Mouse (Mus musculus) brown adipose tissue, adult 24 weeks (tissue): Measurements from ENCODE around the gene Nfkb2. TPM values are rescaled to one million over a fixed set of nuclear protein-coding genes. Genes with fewer than 3 reads are reported as not detected.
A peak's percentile ranks its signal among the peaks of the same experiment; 100 is the strongest.

Source experiments
- H3K27ac ChIP-seq: fragments of 200-500 bp; replicated peaks from 2 replicates; pipeline ENCODE4 v1.5.1; 2012; ENCODE audit warnings: low read depth, mild to moderate bottlenecking, low read length
- H3K4me1 ChIP-seq: fragments of 200-500 bp; 2 replicates; pipeline ENCODE4 v1.6.1; 2012; ENCODE audit warnings: low read length, mixed read lengths; ENCODE audit not compliant: control insufficient read depth, insufficient read depth, insufficient read length
- H3K4me3 ChIP-seq: fragments of 200-500 bp; 2 replicates; pipeline ENCODE4 v1.5.1; 2012; ENCODE audit warnings: low read depth, mild to moderate bottlenecking, low read length, moderate library complexity; ENCODE audit not compliant: insufficient read depth
- polyA plus RNA-seq: library from polyadenylated mRNA; stranded (reverse); fragments of >200 nt; gene quantifications from 2 replicates; pipeline ENCODE4 v1.2.4, GENCODE M21; 2012; ENCODE audit not compliant: missing spikeins, insufficient read depth, insufficient read length

Gene Nfkb2
- polyA plus RNA-seq, 1 experiment: 8.2 TPM

DNA sequence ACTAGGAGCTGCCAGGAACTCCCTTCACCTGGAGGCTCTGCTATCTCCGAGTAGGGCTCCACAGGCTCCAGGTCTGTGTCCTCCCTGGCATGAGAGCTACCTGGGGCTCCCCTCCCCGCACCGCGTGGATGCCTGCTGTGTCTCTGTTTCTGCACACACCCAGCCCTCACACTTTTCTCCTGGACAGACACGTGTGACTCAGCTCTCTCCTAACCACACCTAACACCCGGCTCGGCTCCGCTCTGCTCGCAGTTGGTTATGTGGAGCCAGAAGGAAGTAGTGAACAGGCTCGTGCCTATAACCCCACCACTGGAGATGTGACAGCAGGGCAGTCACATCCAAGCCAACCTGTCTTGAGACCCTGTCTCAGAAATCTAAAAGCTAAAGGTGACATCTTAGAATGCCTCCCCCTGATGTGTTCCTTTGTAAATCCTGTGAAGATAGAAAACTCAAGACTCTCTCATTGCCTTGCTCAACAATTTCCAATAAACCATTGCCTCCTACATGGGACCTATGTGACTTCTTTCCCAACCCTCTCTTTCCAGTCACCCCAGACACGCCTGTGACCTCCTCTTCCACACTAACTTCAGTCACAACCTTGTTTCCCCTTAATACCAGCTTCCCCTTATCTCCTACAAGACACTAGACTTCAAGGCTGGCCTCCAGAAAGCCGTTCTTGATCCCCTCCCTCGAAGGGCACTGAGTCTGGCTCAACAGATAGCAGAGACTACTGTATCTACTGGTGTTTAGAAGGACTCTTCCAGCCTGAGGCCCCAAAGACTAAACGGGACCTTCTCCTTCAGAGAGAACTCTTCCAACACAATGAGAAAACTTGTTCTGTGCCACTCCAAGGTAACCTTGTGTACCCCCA is 11.0 kb downstream of the Nfkb2 start:
- no peaks in the 10 kb centered on the region for H3K4me1 ChIP-seq
- H3K27ac ChIP-seq: no peak overlapping the region
- no peak overlapping the region for H3K4me3 ChIP-seq

DNA sequence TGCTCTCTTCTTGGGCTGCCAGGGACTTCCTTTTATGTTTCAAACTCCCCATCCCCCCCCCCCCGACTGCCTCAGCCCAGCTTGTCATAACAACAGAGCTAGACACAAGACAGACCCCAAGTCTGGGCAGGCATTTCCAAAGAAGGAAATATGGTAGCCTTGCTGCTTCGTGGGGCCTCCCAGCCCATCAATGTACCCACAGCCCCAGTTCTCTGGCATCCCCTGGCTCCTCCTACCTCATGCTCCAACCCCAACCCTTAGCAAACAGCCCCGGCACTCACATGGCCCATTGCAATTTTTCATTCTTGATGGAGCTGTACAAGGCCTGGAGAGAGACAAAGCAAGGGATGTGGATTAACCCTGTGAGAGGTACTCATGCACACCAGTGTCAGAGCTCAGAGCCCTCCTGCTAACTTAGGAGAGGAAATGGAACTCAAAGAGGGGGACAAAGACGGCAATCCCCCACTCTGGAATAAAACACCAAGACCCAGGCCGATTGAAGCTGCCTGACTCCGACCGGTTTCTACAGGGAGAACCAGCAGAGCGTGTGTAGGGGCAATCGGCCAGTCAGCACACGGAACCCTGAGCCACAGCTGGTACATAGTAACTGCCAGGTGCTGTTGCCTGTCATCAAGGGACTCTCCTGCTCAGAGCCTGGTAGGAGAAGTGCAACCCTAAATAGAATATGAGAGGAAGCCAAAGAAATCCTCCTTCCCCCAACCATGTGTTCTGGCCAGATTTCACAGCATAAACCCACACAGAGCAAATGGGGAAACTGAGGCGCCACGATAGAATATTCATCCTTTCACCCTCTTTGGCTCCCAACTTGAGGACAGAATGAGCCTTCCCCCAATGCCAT is 11.9 kb downstream of the Nfkb2 start:
- no peak overlapping the region for H3K4me3 ChIP-seq
- H3K4me1 ChIP-seq: no peaks in the 10 kb centered on the region
- H3K27ac ChIP-seq: no peak overlapping the region

DNA sequence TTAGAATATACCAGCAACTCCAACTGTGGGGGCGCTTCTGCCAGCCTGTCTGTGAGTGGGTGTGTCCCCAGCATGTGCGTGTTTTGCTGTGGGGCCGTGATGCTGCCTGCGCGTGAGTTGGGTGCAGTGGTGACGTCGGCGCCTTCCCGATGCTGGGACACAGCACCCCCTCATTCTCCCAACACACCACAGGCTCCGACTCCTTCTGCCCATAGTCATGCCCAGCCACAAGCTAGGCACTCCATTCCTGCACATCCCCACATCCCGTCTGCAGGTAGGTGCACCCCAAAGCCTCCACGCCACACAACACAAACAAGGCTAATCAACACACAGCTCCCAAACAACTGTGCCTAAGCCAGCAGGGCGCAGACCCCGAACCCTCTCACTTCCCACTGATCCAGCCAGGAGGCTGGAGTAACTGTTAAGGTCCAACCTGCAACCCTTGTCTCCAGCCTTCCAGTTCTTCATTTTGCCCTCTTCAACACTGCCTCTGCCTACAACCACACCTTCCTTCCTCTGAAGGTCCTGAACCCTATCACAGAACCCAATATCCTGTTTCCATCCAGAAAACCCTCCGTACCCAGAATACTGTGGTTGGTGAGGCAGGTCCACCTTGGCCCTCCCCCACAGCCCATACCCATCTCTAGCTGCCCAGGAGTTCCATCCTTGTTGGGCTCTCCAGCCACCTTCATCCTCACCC is 12.9 kb downstream of the Nfkb2 start:
- peak overlapping the region; percentile 31; the same call in 1 of the 2 replicates for H3K4me3 ChIP-seq
- no peak overlapping the region for H3K27ac ChIP-seq
- H3K4me1 ChIP-seq: no peaks in the 10 kb centered on the region

DNA sequence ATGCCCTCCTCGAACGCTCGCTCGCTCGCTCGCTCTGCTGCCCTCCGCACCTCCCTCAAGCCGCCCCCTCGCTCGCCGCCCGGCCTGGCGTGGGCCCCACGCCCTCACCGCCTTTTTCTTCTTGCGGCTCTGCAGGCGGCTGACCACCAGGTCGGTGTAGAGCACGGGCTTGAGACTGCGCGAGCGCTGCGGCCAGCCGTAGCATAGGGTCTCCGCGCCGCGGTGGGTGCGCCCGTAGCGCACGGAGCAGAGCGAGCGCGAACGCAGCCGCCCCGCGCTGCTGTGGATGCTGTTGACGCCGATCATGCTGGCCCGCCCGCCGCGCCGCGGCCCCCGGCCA is 13.4 kb downstream of the Nfkb2 start:
- peak overlapping the region; percentile 31; the same call in 1 of the 2 replicates for H3K4me3 ChIP-seq
- H3K27ac ChIP-seq: no peak overlapping the region
- H3K4me1 ChIP-seq: no peaks in the 10 kb centered on the region

DNA sequence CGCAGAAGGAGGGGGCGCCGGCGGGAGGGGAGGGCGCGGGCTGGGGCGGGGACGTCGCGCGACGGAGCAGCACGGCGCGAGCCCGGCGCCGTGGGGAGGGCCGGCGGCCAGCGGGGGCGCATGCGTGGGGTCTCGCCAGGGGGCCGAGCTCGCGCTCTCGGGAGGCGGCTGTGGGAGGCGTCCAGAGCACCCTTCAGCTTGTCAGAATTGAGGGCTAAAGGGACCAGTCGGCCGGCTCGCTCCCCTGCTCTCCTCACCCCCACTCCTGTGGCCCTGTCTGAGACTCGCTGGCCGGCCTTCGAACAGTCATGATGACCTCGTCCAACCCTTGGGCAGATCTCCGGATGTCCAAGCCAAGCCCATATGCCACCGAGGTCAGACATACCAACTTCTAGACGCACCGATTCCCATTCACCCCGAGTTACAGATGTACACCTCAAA is 13.9 kb downstream of the Nfkb2 start:
- Histone ChIP-seq H3K4me1 (no peaks in the 10 kb centered on the region), H3K27ac (no peak overlapping the region), H3K4me3 (no peak overlapping the region; the same call in 1 of the 2 replicates)

DNA sequence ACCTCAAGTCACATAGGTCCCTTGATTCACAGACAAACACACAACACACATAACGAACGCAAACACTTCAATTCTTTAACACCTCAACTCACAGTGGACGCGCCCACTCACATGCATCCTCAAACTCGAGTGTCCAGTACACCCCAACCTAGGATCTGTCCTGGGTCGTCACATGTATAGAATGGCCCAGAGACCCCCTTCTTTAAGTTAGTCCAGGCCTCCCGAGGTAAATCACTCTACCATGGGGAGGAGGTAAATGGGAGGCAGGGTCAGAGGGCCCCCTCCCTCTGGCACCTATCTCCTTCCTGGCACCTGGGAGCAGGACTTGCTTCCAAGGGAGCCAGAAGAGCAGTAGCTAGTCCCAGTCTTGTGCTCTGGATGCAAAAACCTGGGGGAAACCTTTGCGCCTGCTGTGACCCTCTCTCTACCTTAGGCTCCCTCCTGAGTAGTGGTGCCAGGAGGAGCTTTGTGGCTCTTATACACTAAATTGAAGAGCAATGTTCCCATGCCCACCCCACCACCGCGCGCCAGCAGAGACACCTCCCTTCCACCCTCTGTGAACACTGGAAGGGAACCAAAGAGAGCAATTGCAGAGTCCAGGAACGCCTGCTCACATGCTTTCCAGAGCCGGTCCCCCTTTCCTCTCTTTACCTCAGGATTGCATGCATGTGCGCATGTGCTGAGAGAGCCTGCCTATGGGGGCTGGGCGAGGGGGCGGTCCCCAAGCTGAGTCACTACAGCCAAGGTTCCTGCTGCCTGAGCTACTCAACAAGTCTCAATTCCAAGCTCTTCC is 14.7 kb downstream of the Nfkb2 start:
- no peak overlapping the region for H3K4me3 ChIP-seq
- no peak overlapping the region for H3K27ac ChIP-seq
- H3K4me1 ChIP-seq: no peaks in the 10 kb centered on the region

DNA sequence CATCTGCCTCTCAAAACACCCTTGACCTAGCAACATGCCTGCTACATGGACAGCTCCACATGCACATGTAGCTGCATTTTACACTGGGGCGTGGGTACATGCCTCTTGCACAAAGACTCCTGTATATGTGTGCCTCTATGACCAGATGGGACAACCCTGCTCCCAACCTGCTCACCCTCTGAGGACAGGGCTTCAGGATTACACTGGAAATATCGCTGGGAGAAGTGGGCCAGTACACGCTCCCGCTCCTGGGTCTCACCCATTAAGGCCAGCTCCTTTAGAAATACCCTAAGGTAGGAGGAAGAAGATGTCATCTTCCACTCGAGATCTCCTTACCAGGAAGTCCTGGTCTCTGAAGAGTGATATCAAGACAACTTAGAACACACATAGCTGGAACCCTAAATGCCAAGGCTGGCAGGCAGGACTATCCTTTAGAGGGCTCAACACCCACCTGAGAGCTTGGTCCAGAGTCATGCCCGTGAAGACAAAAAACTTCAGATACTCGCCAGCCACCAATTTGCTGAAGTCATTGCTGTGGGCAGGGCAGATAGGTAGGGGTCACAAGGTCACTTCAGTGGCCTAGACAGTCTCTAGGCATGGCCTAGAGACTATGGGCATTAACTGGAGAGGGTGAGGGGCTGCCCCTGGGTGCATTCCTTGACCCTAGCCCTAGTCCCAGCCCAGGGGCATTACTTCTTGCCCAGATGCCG is 16.1 kb downstream of the Nfkb2 start:
- Histone ChIP-seq H3K4me1 (no peaks in the 10 kb centered on the region), H3K4me3 (no peak overlapping the region), H3K27ac (no peak overlapping the region)

DNA sequence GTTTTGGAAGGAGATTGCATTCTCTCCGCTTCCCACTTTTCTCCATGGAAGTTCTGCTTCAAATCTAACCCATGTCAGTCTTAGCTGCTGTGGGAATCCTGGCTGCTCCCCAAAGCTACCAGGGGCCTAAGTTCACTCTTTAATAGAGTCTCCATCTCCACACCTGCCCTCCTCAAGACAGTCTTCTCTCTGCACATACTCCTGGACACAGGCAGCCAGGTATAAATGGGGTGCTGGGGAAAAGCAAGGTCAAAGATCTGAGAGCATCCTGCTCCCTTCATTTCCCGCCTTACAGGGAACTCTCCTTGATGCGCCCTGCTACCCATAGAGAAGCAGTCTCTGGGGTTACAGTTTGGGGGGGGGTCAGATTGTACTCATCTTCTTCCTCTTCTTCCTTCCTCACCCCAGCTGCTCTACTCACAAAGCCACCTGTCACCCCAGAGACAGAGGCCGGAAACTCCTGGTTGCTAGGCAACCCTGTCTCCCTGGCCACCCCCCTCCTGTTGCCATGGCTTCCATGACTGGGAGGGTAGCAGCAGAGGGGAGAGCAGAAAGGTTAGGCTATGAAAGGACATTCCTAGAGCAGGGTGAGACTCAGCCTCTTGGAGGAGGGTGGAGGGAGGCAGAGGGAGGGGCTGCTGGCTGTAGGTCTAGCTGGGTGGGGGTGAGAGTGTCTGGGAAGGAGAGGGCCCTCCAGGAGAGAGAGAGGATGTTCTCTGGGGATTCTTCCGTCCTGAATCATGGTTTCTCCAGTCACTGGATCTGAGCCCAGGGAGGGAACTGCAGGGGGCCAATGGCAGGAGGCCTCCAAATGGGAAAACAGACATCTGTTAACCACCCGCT is 17.2 kb downstream of the Nfkb2 start:
- Histone ChIP-seq H3K27ac (no peak overlapping the region), H3K4me1 (no peaks in the 10 kb centered on the region; the same call in 1 of the 2 replicates), H3K4me3 (no peak overlapping the region)

DNA sequence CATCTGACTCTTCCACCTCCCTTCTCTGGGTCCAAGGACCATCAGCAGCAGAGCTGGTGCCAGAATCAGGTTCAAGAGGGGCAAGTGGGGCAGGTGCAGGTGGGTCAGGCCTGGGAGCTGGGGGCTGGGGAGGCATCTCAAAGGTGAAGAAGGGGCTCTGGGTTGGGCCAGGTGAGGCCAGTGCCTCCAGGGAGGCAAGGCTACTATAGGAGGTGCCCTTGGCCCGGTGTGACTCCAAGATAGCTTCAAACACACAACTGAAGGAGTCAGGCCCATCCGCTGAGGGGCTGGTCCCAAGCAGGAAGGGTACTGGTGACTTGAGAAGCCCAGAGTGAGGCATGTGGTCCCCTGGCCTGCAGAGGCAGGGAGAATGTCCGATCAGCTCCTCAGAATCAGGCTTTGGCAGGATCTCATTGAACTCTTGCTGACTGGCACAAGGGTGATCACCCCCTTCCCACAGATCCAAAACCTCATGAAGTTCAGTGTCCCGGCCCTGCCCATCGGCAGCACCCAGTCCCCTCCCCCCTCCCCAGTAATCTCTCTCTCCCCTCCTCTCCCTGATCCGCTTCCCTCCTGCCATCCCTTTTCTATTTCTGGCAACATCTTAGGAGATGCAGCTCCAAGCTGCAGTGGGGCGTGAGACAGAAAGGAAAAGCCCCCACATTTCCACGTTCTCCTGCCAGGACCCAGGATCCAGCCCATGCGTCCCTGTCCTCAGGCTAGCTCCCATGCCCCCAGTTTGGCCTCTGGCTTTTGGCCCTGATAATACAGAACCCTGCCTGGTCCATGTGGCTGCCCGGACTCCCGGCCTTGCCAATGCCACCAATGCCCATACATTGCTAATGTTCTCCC is 18.2 kb downstream of the Nfkb2 start:
- Histone ChIP-seq H3K4me3 (no peak overlapping the region), H3K4me1 (peaks cover 4% of the 10 kb centered on the region; the same call in 1 of the 2 replicates), H3K27ac (no peak overlapping the region)

DNA sequence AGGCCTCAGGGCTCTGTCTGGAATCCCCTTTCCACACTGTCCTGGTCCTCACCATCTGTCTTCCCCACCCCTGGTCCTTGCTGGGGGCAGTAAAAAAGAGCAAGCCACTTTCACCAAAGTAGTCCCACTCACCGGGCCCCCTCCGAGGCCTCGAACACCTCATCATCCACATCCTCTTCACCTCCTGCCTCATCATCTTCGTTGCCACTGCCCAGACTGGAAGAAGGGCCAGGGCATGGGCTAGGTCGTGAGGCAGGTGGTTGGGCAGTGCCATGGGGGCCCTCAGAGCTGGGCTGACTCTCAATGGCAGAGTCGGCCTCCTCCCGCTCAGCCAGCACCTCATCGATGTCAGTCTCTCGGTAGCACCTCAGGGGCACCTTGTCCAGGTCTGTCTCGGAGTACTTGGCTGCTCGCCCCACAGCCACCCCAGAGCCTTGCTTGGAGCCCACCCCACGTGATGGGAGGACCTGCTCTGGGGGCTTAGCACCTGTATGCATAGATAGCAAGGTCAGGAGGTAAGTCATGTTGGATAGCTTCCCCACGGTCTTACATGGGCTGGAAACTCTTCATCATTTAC is 19.0 kb downstream of the Nfkb2 start:
- Histone ChIP-seq H3K4me1 (peaks cover 4% of the 10 kb centered on the region; the same call in 1 of the 2 replicates), H3K4me3 (no peak overlapping the region), H3K27ac (no peak overlapping the region)

DNA sequence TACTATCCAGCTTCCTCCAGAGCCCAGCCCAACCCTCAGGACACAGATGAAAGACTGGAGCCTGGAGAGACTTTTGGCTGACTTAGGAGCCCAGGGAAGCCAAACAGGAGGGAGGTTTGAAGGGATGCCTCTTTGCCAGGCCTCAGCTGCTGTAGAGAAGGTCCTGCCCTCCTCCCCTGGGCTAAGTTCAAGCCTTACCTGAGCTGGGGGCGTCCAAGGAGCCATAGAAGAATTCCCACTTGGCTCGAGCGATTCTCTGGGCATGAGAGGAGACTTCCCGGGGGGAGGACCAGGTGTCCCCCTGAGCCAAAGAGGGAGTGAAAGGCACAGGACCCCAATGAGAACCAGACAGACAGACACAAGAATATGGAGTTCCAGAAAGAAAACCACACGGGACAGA is 19.6 kb downstream of the Nfkb2 start:
- no peak overlapping the region for H3K27ac ChIP-seq
- H3K4me3 ChIP-seq: no peak overlapping the region
- peaks cover 4% of the 10 kb centered on the region; the same call in 1 of the 2 replicates for H3K4me1 ChIP-seq

DNA sequence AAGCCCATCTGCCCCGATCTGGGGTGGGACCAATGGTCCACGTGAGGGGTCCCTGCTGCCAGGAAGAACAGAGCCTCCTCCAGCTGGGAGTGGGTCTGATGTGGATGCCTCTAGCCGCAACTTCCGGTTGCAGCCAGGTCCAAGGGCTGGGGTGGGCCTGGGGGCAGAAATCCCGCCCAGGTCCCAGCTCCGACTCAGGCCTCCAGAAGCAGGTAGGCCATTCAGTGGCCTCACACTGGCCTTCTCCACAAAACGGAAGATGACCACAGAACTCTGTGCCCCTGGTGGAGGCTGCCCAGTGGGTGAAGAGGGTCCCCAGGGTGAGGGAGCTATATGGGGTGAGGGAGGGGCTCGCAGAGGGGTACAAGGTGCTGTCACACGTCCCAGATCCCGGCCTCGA is 20.2 kb downstream of the Nfkb2 start:
- no peak overlapping the region for H3K4me3 ChIP-seq
- peaks cover 6% of the 10 kb centered on the region; the same call in 1 of the 2 replicates for H3K4me1 ChIP-seq
- no peak overlapping the region for H3K27ac ChIP-seq
